9 mouse cellular contexts compared by ENCODE assay signal in genomic region chr7:67234797-67235196, GRCm38 (mm10). TPM values are rescaled to one million over a fixed set of nuclear protein-coding genes. Genes with fewer than 3 reads are reported as not detected.
DNase-seq lines count a peak whose midpoint lies in the region; ATAC-seq and TF ChIP-seq lines count a peak whose summit lies in the region.
"Had no signal": no experiment of that assay in that cellular context is flagged by ENCODE, and none has a peak within 500 bp of the region (broad histone marks: within the 10 kb centered on the region; RNA-seq: fewer than 3 reads in every experiment).

No protein-coding gene starts in this region.

- H3K4me1 ChIP-seq in kidney, adult 2 months (ENCODE audit: control insufficient read depth, insufficient read depth, low read length), result peaks cover 8% of the 10 kb centered on the region; the same call in 1 of the 2 replicates
- no peaks in the 10 kb centered on the region for H3K4me1 ChIP-seq in kidney, embryonic 14.5 days (ENCODE audit: control insufficient read depth, insufficient read depth, low read length)
- H3K4me1 ChIP-seq in ES-Bruce4 (ENCODE audit: control insufficient read depth, insufficient read depth, low read length), result no peaks in the 10 kb centered on the region
- H3K4me1 ChIP-seq in brown adipose tissue, adult 24 weeks (ENCODE audit: control insufficient read depth, insufficient read depth, insufficient read length, low read length), result peaks cover 31% of the 10 kb centered on the region
- H3K4me1 ChIP-seq in forebrain, embryonic 14.5 days (ENCODE audit: control insufficient read depth, insufficient read depth, low read length), result 0 out of 2 replicates have a peak, but pooled peaks cover 3% of the 10 kb centered on the region

- peak; percentile 60 for DNase-seq in kidney, adult 2 months
- peak; percentile 63 to 77 for DNase-seq in heart, postnatal 14 days
- no peak for DNase-seq in spleen, postnatal 10 days (ENCODE audit: low spot score in 2 of 2)
- DNase-seq in urinary bladder, adult 18-20 months (ENCODE audit: low spot score in 2 of 2), result no peak
- DNase-seq in forebrain, embryonic 14.5 days (ENCODE audit: low spot score), result no peak

- no peak overlapping the region for H3K9ac ChIP-seq in kidney, embryonic 14.5 days (ENCODE audit: low read depth, low read length)
- H3K9ac ChIP-seq in ES-Bruce4 (ENCODE audit: low read depth, poor library complexity, severe bottlenecking), result no peak overlapping the region
- H3K9ac ChIP-seq in forebrain, embryonic 14.5 days (ENCODE audit: low read length), result no peak overlapping the region

- peaks cover 4% of the 10 kb centered on the region; the same call in 1 of the 2 replicates for H3K36me3 ChIP-seq in kidney, adult 2 months (ENCODE audit: control insufficient read depth, insufficient read depth, low read length)
- peaks cover 55% of the 10 kb centered on the region for H3K36me3 ChIP-seq in kidney, embryonic 14.5 days (ENCODE audit: control insufficient read depth, insufficient read depth, low read length)
- H3K36me3 ChIP-seq in ES-Bruce4 (ENCODE audit: control insufficient read depth, insufficient read depth, low read length, poor library complexity, severe bottlenecking), result no peaks in the 10 kb centered on the region
- H3K36me3 ChIP-seq in forebrain, embryonic 14.5 days (ENCODE audit: control insufficient read depth, insufficient read depth, low read length), result peaks cover 61% of the 10 kb centered on the region

- TF ChIP-seq EP300 in ES-Bruce4 (IDR thresholded peaks at IDR 0.05; ENCODE audit: insufficient read depth, low read depth, low read length), result no peak

- intact Hi-C loops in heart, postnatal 14 days (cut with DNase I), result loop anchor here (10.0 kb wide), 1 partner anchor 320 kb away; no protein-coding TSS in a partner anchor

- no peak for ATAC-seq in kidney, embryonic 14.5 days (ENCODE audit: low FRiP score, low TSS enrichment)
- ATAC-seq in forebrain, embryonic 14.5 days, result no peak

- H3K4me3 ChIP-seq in kidney, adult 2 months (ENCODE audit: insufficient read depth, low read depth, low read length), result no peak overlapping the region
- H3K4me3 ChIP-seq in kidney, embryonic 14.5 days (ENCODE audit: low read length), result no peak overlapping the region
- no peak overlapping the region for H3K4me3 ChIP-seq in ES-Bruce4 (ENCODE audit: low read depth, low read length)
- H3K4me3 ChIP-seq in brown adipose tissue, adult 24 weeks (ENCODE audit: insufficient read depth, low read depth, low read length), result no peak overlapping the region
- no peak overlapping the region for H3K4me3 ChIP-seq in forebrain, embryonic 14.5 days (ENCODE audit: low read depth, low read length)
- H3K4me3 ChIP-seq: megakaryocyte, embryonic 14.5 days had no signal

- no peaks in the 10 kb centered on the region for H3K9me3 ChIP-seq in kidney, embryonic 14.5 days (ENCODE audit: control insufficient read depth, low read length)
- no peaks in the 10 kb centered on the region for H3K9me3 ChIP-seq in ES-Bruce4 (replicated peaks; ENCODE audit: control insufficient read depth, insufficient read depth, low read length, poor library complexity, severe bottlenecking)
- H3K9me3 ChIP-seq in forebrain, embryonic 14.5 days (replicated peaks; ENCODE audit: control insufficient read depth, low read length), result no peaks in the 10 kb centered on the region
- H3K9me3 ChIP-seq: megakaryocyte, embryonic 14.5 days had no signal

- no peak overlapping the region for H3K4me2 ChIP-seq in kidney, embryonic 14.5 days (replicated peaks; ENCODE audit: low read depth, low read length)
- H3K4me2 ChIP-seq in forebrain, embryonic 14.5 days (ENCODE audit: low read length), result no peak overlapping the region

- TF ChIP-seq CTCF in kidney, adult 2 months (conservative IDR thresholded peaks at IDR 0.05; ENCODE audit: insufficient read depth, insufficient read length, low read depth, low read length), result no peak; the same call in 1 of the 2 replicates
- peak; percentile 5 for TF ChIP-seq CTCF in ES-Bruce4 (IDR thresholded peaks at IDR 0.05; ENCODE audit: low read depth, low read length)

- H3K27me3 ChIP-seq in kidney, adult 2 months (replicated peaks; ENCODE audit: control insufficient read depth, insufficient read depth, low read length), result no peaks in the 10 kb centered on the region
- no peaks in the 10 kb centered on the region for H3K27me3 ChIP-seq in kidney, embryonic 14.5 days (ENCODE audit: control insufficient read depth, insufficient read depth, low read length)
- H3K27me3 ChIP-seq in ES-Bruce4 (ENCODE audit: control insufficient read depth, insufficient read depth, low read length, poor library complexity, severe bottlenecking), result no peaks in the 10 kb centered on the region
- no peaks in the 10 kb centered on the region for H3K27me3 ChIP-seq in forebrain, embryonic 14.5 days (replicated peaks; ENCODE audit: control insufficient read depth, insufficient read depth, low read length)
- H3K27me3 ChIP-seq: megakaryocyte, embryonic 14.5 days had no signal

- no peak for TF ChIP-seq POLR2A in kidney, adult 2 months (IDR thresholded peaks at IDR 0.05; ENCODE audit: low read depth, low read length)
- TF ChIP-seq POLR2A in ES-Bruce4 (IDR thresholded peaks at IDR 0.05; ENCODE audit: insufficient read depth, low read length), result no peak

- 47% methylated on average over 8 of the region's 8 CpGs for WGBS in kidney, adult 2 months
- WGBS in kidney, embryonic 14.5 days, result 61% methylated on average over 8 of the region's 8 CpGs
- 81% methylated on average over 8 of the region's 8 CpGs for WGBS in forebrain, embryonic 14.5 days

- H3K27ac ChIP-seq in kidney, adult 2 months (ENCODE audit: insufficient read depth, low read depth, low read length), result no peak overlapping the region
- H3K27ac ChIP-seq in kidney, embryonic 14.5 days (ENCODE audit: low read depth, low read length), result no peak overlapping the region
- no peak overlapping the region for H3K27ac ChIP-seq in ES-Bruce4 (ENCODE audit: insufficient read depth, low read length)
- peak overlapping the region; percentile 54 for H3K27ac ChIP-seq in brown adipose tissue, adult 24 weeks (replicated peaks; ENCODE audit: low read depth, low read length)
- H3K27ac ChIP-seq in forebrain, embryonic 14.5 days (ENCODE audit: low read depth, low read length), result no peak overlapping the region

RNA-seq across cellular contexts. Expression of gene Lysmd4, which starts 12.5 kb away (rescaled TPM):
- 11.0 and 11.2 TPM in 2 replicates for polyA plus RNA-seq in kidney, adult 2 months (2012; rRNA removed)
- 9.4 and 12.7 TPM in 2 replicates for polyA plus RNA-seq in kidney, embryonic 14.5 days (2014; fragmentation: Nextera tagmentation; extraction: Ambion mirVana)
- 6.8 and 8.0 TPM in 2 replicates for polyA plus RNA-seq in ES-Bruce4 (2011; ENCODE audit: insufficient read depth, insufficient read length, low read depth, missing spikeins)
- polyA plus RNA-seq in brown adipose tissue, adult 24 weeks (2012; ENCODE audit: insufficient read depth, insufficient read length, missing spikeins), result 3.2 and 3.9 TPM in 2 replicates
- total RNA-seq in heart, postnatal 14 days (2021), result 10 to 100 TPM; 17.4 to 18.1 TPM
- polyA plus RNA-seq in forebrain, embryonic 14.5 days (2014; fragmentation: Nextera tagmentation; extraction: Ambion mirVana), result 26.6 and 26.9 TPM in 2 replicates

Comparison
In these comparisons a context has a peak if more than half of its experiments do, and no peak if none do; other contexts are left out.
1. DNase-seq: peak in kidney, adult 2 months (single experiment) and heart, postnatal 14 days (2 of 2); none in spleen, postnatal 10 days (0 of 2), urinary bladder, adult 18-20 months (0 of 2) and forebrain, embryonic 14.5 days (single experiment).